Mouse (Mus musculus) forebrain, embryonic 11.5 days (tissue): ENCODE data around the gene Zdhhc7. TPM values are rescaled to one million over a fixed set of nuclear protein-coding genes. Genes with fewer than 3 reads are reported as not detected.

ENCODE experiments used
- ATAC-seq: fragments of 200-750 bp; cut with Nextera tagmentation; replicated peaks from 2 replicates; pipeline ENCODE4 v1.8.0; 2017; ENCODE audit warnings: moderate TSS enrichment; ENCODE audit not compliant: low FRiP score
- DNase-seq: peaks from one replicate; pipeline ENCODE4 v3.0.0-alpha.2; 2017; ENCODE audit warnings: low spot score
- H3K27ac ChIP-seq: fragments of 300-500 bp; sonication (generic); 2 replicates; pipeline ENCODE4 v1.5.1; 2014; ENCODE audit warnings: low read depth, low read length
- H3K27me3 ChIP-seq: fragments of 300-500 bp; sonication (generic); 2 replicates; pipeline ENCODE4 v1.6.1; 2014; ENCODE audit warnings: mild to moderate bottlenecking, low read length, mixed read lengths; ENCODE audit not compliant: control insufficient read depth, insufficient read depth
- H3K36me3 ChIP-seq: fragments of 300-500 bp; sonication (generic); 2 replicates; pipeline ENCODE4 v1.6.1; 2014; ENCODE audit warnings: mild to moderate bottlenecking, low read length, moderate library complexity, mixed read lengths; ENCODE audit not compliant: control insufficient read depth, insufficient read depth
- H3K4me1 ChIP-seq: fragments of 300-500 bp; sonication (generic); replicated peaks from 2 replicates; pipeline ENCODE4 v1.6.1; 2014; ENCODE audit warnings: low read length, mixed read lengths; ENCODE audit not compliant: control insufficient read depth, insufficient read depth
- H3K4me2 ChIP-seq: fragments of 300-500 bp; sonication (generic); 2 replicates; pipeline ENCODE4 v1.6.1; 2014; ENCODE audit warnings: low read depth, mild to moderate bottlenecking, low read length, moderate library complexity, mixed read lengths; ENCODE audit not compliant: severe bottlenecking
- H3K4me3 ChIP-seq: fragments of 300-500 bp; sonication (generic); 2 replicates; pipeline ENCODE4 v1.5.1; 2014; ENCODE audit warnings: low read depth, low read length
- H3K9ac ChIP-seq: fragments of 300-500 bp; sonication (generic); 2 replicates; pipeline ENCODE4 v1.6.1; 2014; ENCODE audit warnings: low read length
- H3K9me3 ChIP-seq: fragments of 300-500 bp; sonication (generic); 2 replicates; pipeline ENCODE4 v1.6.1; 2016; ENCODE audit warnings: low read length, mixed read lengths; ENCODE audit not compliant: control insufficient read depth
- WGBS: fragments of 180-500 bp; shearing (Covaris S2); extraction: QIAGEN DNeasy Blood & Tissue Kit; methylation state at CpG from one replicate; pipeline ENCODE4 v1.1.7; 2014; 5-methylcytosine and 5-hydroxymethylcytosine counted together
- polyA plus RNA-seq: library from polyadenylated mRNA; unstranded; fragments of >200 nt; fragmentation: Nextera tagmentation; extraction: Ambion mirVana; gene quantifications from 2 replicates; pipeline ENCODE4 v1.2.1, GENCODE M21; 2014

The Zdhhc7 gene
- polyA plus RNA-seq, 1 experiment from 2014 or later, result 29.9 TPM

- Histone ChIP-seq H3K9me3 (peaks cover 4% of the 10 kb centered on the region; the same call in 1 of the 2 replicates), H3K4me2 (no peak overlapping the region), H3K27ac (no peak overlapping the region), H3K4me1 (no peaks in the 10 kb centered on the region), H3K27me3 (no peaks in the 10 kb centered on the region), H3K4me3 (no peak overlapping the region), H3K9ac (no peak overlapping the region), H3K36me3 (no peaks in the 10 kb centered on the region)
- ATAC-seq, result no peak
- whole genome bisulfite sequencing, result 88% methylated on average over 8 of the region's 8 CpGs
- no peak for DNase-seq
Observed at GRCm38 (mm10) chr8:120052318-120052717, 49.0 kb downstream of the Zdhhc7 start.

DNA sequence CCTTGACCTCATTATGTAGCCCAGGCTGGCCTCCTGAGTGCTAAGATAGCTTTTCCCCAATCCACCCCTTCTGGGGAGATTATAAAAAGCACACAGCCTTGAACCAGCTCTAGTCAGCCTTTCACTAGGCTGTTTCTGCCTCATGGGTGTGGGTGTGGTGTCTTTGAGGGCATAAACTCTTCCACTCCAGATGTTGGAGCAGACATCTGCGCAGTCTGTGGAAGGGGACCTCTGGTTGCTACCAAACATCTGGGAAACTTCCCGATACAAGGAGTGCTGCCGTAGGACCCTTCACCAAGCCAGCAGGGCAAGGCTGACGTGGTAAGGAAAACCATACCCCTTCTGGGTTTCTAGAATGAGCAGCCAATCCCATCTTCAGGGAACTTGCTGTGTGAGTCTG, 49.4 kb downstream of the Zdhhc7 start:
- H3K9me3 ChIP-seq, result peaks cover 4% of the 10 kb centered on the region; the same call in 1 of the 2 replicates
- no peak overlapping the region for H3K9ac ChIP-seq
- no peak overlapping the region for H3K4me3 ChIP-seq
- ATAC-seq (no peak), DNase-seq (no peak)
- H3K27me3 ChIP-seq, result no peaks in the 10 kb centered on the region
- H3K36me3 ChIP-seq, result no peaks in the 10 kb centered on the region
- no peak overlapping the region for H3K4me2 ChIP-seq
- no peak overlapping the region for H3K27ac ChIP-seq
- 94% methylated on average over 4 of the region's 4 CpGs for WGBS
- no peaks in the 10 kb centered on the region for H3K4me1 ChIP-seq

GRCm38 (mm10) chr8:120051006-120051405, 50.3 kb downstream of the Zdhhc7 start:
- Histone ChIP-seq H3K9me3 (no peaks in the 10 kb centered on the region), H3K27ac (no peak overlapping the region), H3K9ac (no peak overlapping the region), H3K36me3 (no peaks in the 10 kb centered on the region), H3K27me3 (no peaks in the 10 kb centered on the region), H3K4me1 (no peaks in the 10 kb centered on the region), H3K4me3 (no peak overlapping the region), H3K4me2 (no peak overlapping the region)
- DNase-seq (no peak), ATAC-seq (no peak)
- WGBS, result 77% methylated on average over 4 of the region's 4 CpGs

DNA sequence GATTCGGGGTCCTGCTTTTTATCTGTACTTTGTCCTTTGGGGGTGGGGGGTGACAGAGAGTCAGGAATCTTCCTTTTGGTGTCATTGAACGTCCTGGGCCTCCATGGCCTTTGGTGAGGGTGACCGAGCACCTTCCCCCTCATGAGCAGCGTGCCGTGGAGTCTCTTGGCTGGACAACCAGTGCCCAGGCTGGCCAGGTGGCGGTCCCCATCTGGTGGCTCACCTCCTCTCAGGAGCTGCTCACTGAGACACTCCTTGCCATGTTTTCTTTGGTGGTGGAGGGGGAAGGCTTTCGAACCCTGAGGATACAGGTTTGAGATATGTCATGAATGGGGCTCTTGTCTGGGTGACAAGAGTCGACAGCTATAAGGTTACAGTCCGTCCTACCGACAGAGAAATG, 50.9 kb downstream of the Zdhhc7 start:
- H3K27ac ChIP-seq, result no peak overlapping the region
- 85% methylated on average over 10 of the region's 10 CpGs for WGBS
- no peaks in the 10 kb centered on the region for H3K9me3 ChIP-seq
- H3K27me3 ChIP-seq, result no peaks in the 10 kb centered on the region
- H3K4me3 ChIP-seq, result no peak overlapping the region
- DNase-seq (no peak), ATAC-seq (no peak)
- no peaks in the 10 kb centered on the region for H3K4me1 ChIP-seq
- H3K4me2 ChIP-seq, result no peak overlapping the region
- no peaks in the 10 kb centered on the region for H3K36me3 ChIP-seq
- no peak overlapping the region for H3K9ac ChIP-seq

DNA sequence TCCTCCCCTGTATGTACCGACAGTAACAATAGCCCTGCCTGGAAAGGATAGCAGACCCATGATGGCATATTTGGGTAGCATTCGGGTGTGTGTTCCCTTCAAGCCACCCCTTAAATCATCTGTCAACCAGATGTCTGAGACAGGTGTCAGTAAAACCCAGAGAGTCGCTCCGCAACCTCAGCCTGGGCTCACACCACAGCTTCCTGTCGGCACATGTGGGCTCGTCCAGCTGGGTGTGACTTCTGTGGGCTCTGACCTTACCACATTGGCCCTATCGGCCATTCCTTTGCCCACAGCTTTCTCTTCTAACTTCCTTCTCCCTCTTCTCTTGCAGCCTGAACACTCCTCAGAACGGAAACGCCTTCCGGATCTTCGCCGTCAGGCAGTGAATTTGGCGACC, 51.3 kb downstream of the Zdhhc7 start:
- 86% methylated on average over 13 of the region's 13 CpGs for WGBS
- Histone ChIP-seq H3K4me3 (no peak overlapping the region), H3K4me2 (no peak overlapping the region), H3K27me3 (no peaks in the 10 kb centered on the region), H3K36me3 (no peaks in the 10 kb centered on the region), H3K27ac (no peak overlapping the region), H3K9ac (no peak overlapping the region), H3K4me1 (no peaks in the 10 kb centered on the region), H3K9me3 (no peaks in the 10 kb centered on the region)
- ATAC-seq (no peak), DNase-seq (no peak)

DNA sequence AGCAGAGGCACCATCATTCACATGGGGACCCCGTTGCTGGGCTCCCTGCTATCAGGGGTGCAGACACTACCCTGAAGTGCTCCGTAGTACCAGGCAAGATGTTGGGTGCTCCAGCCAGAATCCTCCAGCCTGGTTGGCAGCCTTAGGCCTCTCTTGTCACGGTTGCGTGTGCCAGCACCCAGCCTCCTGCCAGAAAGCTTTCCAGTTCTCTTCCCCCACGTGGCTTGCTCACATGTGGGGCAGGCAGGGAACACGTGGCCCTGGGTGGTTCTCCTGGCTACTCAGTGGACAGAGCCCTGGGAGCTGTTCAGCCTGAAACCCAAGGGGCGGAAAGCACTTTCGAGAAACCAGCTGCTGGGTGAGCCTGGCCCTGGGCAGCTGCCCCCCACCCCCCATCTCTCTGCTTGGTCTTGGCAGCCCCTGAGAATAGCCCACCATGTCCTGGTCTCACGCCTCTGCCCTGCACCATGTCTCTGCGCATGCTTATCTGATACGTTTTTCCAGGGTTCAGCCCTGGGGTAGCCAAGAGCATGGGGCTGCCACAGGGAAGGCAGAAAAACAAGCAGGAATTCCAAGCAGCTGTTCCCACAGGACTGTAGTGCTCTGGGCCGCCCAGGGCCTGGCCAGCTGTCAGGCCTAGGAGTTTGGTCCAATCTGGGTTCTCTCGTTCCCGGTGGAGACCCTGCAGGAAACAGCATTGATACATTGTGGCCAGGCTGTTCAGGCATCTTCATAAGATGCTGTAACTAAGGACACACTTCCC, 54.8 kb downstream of the Zdhhc7 start:
- WGBS, result 78% methylated on average over 14 of the region's 14 CpGs
- Histone ChIP-seq H3K4me1 (no peaks in the 10 kb centered on the region), H3K36me3 (no peaks in the 10 kb centered on the region), H3K4me3 (no peak overlapping the region), H3K9ac (no peak overlapping the region), H3K27ac (no peak overlapping the region), H3K4me2 (no peak overlapping the region), H3K9me3 (no peaks in the 10 kb centered on the region), H3K27me3 (no peaks in the 10 kb centered on the region)
- ATAC-seq (no peak), DNase-seq (no peak)

DNA sequence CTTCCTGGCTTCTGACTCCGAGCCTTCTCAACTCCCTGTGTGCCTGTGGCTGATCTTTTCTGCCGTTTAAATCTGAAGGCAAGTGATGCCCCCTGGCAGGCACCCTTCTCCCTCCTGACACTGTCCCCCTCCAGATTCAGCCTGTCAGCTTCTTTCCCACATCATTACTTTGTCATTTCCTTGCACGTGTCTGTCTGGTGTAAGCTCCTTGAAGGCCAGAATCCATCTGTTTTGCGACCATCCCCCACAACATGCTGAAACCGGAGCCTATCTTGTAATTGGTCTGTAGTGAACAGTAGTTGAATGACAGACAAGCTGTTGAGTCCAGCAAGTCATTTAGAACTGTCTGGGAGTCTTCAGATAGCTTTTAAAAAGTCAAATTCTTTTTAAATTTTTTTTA, 55.8 kb downstream of the Zdhhc7 start:
- Histone ChIP-seq H3K4me3 (no peak overlapping the region), H3K4me2 (no peak overlapping the region), H3K27me3 (no peaks in the 10 kb centered on the region), H3K36me3 (no peaks in the 10 kb centered on the region), H3K9me3 (no peaks in the 10 kb centered on the region), H3K4me1 (no peaks in the 10 kb centered on the region), H3K27ac (no peak overlapping the region), H3K9ac (no peak overlapping the region)
- 71% methylated on average over 5 of the region's 5 CpGs for WGBS
- no peak for ATAC-seq
- DNase-seq, result no peak

DNA sequence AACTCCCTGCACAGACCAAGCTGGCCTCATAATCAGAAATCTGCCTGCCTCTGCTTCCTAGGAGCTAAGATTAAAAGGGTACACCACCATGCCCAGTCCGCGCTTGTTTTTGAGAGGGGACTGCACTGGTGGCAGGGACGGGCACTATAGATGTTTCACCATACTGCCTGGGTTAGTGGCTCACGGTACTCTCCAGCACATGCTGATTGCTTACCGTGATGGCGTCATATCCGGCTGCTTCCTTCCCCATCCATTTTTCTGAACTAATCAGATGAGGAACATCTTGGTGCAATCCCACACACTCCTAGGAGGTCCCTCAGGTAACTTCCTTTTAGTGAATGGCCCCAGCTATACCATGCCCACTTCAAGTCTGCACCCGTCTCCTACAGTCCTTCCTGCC, 56.4 kb downstream of the Zdhhc7 start:
- ATAC-seq (no peak), DNase-seq (no peak)
- Histone ChIP-seq H3K36me3 (no peaks in the 10 kb centered on the region), H3K4me2 (no peak overlapping the region), H3K27ac (no peak overlapping the region), H3K9ac (no peak overlapping the region), H3K9me3 (no peaks in the 10 kb centered on the region), H3K27me3 (no peaks in the 10 kb centered on the region), H3K4me1 (no peaks in the 10 kb centered on the region), H3K4me3 (no peak overlapping the region)
- WGBS, result 85% methylated on average over 8 of the region's 8 CpGs
